Mouse (Mus musculus) skeletal muscle tissue, adult 2 months (tissue): ENCODE measurements around the gene Tbc1d5.

ENCODE experiments used
- DNase-seq: peaks from one replicate; pipeline ENCODE4 v3.0.0-alpha.2; 2012; ENCODE audit warnings: low read depth, low spot score

The Tbc1d5 gene

GRCm38 (mm10) chr17:51179195-51179953 lies at the start of gene Tbc1d5:
Gene Tbc1d5, minus strand, starts transcription at chr17:51179352.
- peak; percentile 89 for DNase-seq

GRCm38 (mm10) chr17:51226056-51226455 lies 46.9 kb upstream of the Tbc1d5 start:
- DNase-seq: no peak

- no peak for DNase-seq
Measured at GRCm38 (mm10) chr17:51223152-51223551, 44.0 kb upstream of the Tbc1d5 start.

GRCm38 (mm10) chr17:51221075-51221474 lies 41.9 kb upstream of the Tbc1d5 start:
- DNase-seq: no peak

GRCm38 (mm10) chr17:51219897-51220296 lies 40.7 kb upstream of the Tbc1d5 start:
- DNase-seq: no peak

- DNase-seq: no peak
Measured at GRCm38 (mm10) chr17:51216426-51216825, 37.3 kb upstream of the Tbc1d5 start.

GRCm38 (mm10) chr17:51209565-51209964 lies 30.4 kb upstream of the Tbc1d5 start:
- DNase-seq: no peak

- DNase-seq: peak; percentile 11
Measured at GRCm38 (mm10) chr17:51204643-51205042, 25.5 kb upstream of the Tbc1d5 start.

GRCm38 (mm10) chr17:51195561-51195960 lies 16.4 kb upstream of the Tbc1d5 start:
- DNase-seq: no peak

- DNase-seq: no peak
Measured at GRCm38 (mm10) chr17:51194787-51195186, 15.6 kb upstream of the Tbc1d5 start.

- no peak for DNase-seq
Measured at GRCm38 (mm10) chr17:51191381-51191780, 12.2 kb upstream of the Tbc1d5 start.

- DNase-seq: no peak
Measured at GRCm38 (mm10) chr17:51182715-51183114, 3.6 kb upstream of the Tbc1d5 start.

GRCm38 (mm10) chr17:51178491-51179194 lies 509 bp downstream of the Tbc1d5 start:
- DNase-seq: peak; percentile 65

- no peak for DNase-seq
Measured at GRCm38 (mm10) chr17:51177923-51178322, 1.2 kb downstream of the Tbc1d5 start.

- no peak for DNase-seq
Measured at GRCm38 (mm10) chr17:51172332-51172731, 6.8 kb downstream of the Tbc1d5 start.

GRCm38 (mm10) chr17:51171504-51171903 lies 7.6 kb downstream of the Tbc1d5 start:
- no peak for DNase-seq

- no peak for DNase-seq
Measured at GRCm38 (mm10) chr17:51169911-51170310, 9.2 kb downstream of the Tbc1d5 start.

GRCm38 (mm10) chr17:51162366-51162765 lies 16.8 kb downstream of the Tbc1d5 start:
- no peak for DNase-seq

- DNase-seq: peak; percentile 11
Measured at GRCm38 (mm10) chr17:51159261-51159660, 19.9 kb downstream of the Tbc1d5 start.

GRCm38 (mm10) chr17:51150999-51151398 lies 28.2 kb downstream of the Tbc1d5 start:
- no peak for DNase-seq

- no peak for DNase-seq
Measured at GRCm38 (mm10) chr17:51144983-51145382, 34.2 kb downstream of the Tbc1d5 start.

- DNase-seq: no peak
Measured at GRCm38 (mm10) chr17:51142095-51142494, 37.1 kb downstream of the Tbc1d5 start.

- DNase-seq: no peak
Measured at GRCm38 (mm10) chr17:51111194-51111593, 68.0 kb downstream of the Tbc1d5 start.
